Mouse (Mus musculus) urinary bladder, postnatal 36 days (tissue): ENCODE measurements around the gene Scyl3.

Experiments used
- DNase-seq, 2 experiments: peaks; one replicate each; pipeline ENCODE4 v3.0.0; 2022; ENCODE audit warnings: low spot score in 2 of 2, mixed read lengths in 1 of 2

Scyl3 gene

GRCm38 (mm10) chr1:163928846-163929245 is at the start of gene Scyl3:
TSS of gene Scyl3 (plus strand) at chr1:163929100.
- no peak for DNase-seq

- DNase-seq, result no peak
Observed at GRCm38 (mm10) chr1:163889629-163890028, 39.3 kb upstream of the Scyl3 start.

DNA sequence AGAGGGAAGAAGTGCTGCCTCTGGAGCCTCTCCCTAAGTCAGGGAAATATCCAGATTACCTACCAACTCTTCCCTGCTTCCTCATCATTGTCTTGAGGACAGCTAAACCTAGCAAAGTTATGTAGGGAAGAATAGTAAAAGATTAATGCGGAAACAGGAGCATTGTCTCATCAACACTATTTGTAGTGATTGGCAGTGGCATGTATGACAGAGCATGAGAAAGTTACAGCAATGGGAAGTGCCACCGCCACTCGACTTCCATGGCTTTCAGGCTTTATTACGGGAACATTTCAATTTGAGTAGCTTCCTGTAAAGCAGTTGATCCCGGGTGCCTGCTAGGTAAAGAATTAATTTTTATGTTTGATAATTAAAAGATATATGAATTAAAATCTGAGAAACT is 35.6 kb upstream of the Scyl3 start:
- DNase-seq, result no peak

- DNase-seq, result no peak
Observed at GRCm38 (mm10) chr1:163893774-163894527, 34.9 kb upstream of the Scyl3 start.

DNA sequence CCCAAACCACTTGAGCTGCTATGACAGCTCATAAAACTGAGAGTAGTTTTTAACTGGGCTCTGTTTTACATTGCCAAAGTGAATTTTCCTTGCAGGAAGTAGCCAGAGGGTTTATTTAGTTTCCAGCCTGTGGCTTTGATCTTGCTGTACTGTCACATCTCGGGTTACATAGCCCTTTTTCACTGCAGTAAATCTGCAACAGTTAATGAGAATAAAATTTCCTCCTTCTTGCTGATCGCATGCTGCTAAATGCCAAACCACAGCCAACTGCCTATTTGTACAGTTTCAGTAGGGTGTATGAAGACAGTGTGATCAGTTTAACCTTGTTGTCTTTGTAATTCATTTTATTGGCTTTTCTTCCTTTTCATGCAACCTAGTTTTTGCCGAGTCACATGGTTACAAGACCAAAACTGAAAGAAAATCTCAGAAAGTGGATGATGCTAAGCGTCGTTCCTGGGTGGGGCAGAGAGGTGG is 30.6 kb upstream of the Scyl3 start:
- no peak for DNase-seq

DNA sequence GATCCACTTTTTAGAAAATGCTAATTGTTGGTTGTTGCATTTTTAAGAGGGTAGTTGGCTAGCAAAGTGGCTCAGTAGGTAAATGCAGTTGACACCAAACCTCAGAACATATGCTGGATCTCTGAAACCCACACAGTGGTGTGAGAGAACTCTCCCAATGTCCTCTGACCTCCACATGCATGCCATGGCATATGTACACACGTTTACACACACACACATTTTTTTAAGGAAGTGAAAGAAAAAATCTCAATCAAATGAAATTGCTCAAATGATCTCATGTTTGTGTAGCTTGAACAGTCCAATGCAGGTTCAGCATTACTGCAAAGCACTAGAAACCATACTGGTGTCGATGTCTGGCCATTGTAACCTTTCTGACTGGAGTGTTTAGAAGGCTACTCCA is 29.3 kb upstream of the Scyl3 start:
- DNase-seq, result no peak

DNA sequence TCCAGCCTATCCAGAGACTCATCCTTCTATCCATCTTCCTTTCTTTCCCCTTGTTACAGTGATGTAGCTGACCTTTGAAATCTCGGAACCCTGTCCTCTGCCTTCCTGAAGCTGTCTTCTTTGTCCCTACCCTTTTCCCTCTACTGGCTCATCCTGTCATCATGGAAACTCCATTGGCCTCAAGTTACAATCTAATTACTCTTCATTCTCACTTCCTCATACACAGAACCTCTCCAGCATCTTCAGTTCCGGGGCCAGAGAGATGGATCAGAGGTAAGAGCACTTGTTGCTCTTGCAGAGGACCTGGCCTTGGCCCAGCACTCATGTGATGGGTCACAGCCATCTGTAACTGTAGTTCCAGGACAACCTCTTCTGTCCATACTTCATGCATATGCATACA is 28.7 kb upstream of the Scyl3 start:
- DNase-seq, result no peak

DNA sequence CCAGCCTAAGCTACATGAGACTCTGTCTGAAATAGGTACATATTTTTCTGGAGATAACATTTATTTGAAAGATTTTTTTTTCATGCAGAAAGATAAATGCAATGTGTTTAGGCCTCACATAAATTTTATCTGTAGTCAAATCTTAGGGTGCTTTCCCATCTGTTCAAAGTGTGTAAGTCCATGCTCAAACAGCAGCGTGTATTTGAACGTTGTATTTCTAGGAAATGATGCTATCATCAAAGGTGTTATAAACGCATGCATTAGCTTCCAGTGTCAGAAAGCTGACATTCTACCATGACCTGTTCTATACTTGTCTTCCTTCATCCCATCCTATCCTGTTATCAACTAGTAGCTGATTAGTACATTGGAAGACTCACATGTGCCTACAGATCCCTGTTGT is 25.5 kb upstream of the Scyl3 start:
- DNase-seq, result no peak

DNA sequence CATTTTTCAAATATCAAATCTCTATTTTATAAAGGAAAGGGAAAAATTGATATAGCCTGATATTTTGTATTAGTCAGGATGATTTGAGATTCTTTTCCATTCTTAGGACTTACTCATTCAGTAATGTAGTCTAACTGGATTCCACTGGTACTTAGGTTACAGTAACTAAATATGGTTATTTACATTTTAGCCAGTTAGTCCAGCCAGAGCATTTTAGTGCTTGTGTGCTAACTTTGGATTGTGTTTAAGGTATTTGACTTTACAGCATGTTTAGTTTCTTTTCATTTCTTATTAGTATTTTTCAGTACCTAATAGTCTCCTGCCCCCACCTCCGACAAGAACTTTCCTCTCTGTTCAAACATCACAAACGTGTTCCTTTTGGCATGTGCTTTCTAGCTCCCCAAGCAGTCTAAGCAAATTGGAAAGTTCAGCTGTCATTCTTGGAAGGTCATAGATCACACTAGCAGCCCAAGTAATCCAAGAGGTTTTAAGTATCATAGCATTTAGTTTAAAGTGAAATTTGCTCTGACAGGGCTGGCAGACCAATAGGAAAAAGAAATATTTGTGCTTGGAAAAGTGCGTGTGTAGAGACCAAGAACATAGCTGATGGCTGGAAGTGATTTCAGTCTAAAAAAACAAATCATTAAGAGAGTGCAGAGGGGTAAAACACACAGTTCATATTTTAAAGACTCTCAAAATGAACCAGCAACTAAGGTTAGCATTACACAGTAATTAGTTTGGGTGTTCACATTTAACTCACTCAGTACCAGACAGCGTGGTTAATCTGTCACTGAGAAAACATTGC is 21.7 kb upstream of the Scyl3 start:
- DNase-seq, result no peak

GRCm38 (mm10) chr1:163908389-163908788 is 20.5 kb upstream of the Scyl3 start:
- DNase-seq, result no peak

DNA sequence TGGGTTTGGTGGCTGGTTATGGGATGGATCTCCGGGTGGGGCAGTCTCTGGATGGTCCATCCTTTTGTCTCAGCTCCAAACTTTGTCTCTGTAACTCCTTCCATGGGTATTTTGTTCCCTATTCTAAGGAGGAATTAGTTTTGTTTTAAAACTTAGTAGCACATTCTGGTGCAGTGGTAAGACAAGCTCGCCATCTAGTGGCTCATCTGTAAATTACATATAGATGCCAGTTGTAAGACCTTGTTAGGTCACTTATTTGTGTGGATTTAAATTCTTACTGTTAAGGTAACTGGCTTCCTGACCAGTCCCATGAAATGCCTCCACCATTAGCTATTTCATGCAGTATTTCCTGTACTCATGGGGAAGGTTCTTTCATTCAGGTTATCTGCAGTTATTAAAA is 18.6 kb upstream of the Scyl3 start:
- DNase-seq, result no peak

GRCm38 (mm10) chr1:163910785-163911184 is 18.1 kb upstream of the Scyl3 start:
- no peak for DNase-seq

- DNase-seq, result no peak
Observed at GRCm38 (mm10) chr1:163911981-163912380, 16.9 kb upstream of the Scyl3 start.

- no peak for DNase-seq
Observed at GRCm38 (mm10) chr1:163917349-163918160, 11.3 kb upstream of the Scyl3 start.

DNA sequence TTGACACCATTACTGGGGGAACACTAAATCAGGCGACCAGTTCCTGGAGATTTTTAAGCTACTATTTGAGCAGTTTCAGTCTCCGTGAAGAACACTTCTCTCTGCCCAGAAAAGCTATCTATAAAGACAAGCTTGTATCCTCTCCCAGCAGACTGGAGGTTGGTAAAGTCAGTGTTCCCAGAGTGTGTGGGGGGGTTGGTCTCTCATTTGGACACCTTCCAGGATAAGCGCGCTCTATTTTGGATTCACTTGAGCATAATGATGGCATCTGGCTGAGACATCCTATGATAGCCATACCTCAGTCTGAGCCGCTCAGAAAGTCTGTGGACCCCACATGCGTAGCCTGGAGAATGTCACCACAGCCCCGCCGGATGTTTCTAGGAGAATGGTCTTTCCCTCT is 4.8 kb upstream of the Scyl3 start:
- no peak for DNase-seq

GRCm38 (mm10) chr1:163929636-163930457 is 947 bp downstream of the Scyl3 start:
- DNase-seq, result peak; percentile 86 to 87

- DNase-seq, result no peak
Observed at GRCm38 (mm10) chr1:163930458-163930794, 1.5 kb downstream of the Scyl3 start.

- no peak for DNase-seq
Observed at GRCm38 (mm10) chr1:163931801-163932200, 2.9 kb downstream of the Scyl3 start.

DNA sequence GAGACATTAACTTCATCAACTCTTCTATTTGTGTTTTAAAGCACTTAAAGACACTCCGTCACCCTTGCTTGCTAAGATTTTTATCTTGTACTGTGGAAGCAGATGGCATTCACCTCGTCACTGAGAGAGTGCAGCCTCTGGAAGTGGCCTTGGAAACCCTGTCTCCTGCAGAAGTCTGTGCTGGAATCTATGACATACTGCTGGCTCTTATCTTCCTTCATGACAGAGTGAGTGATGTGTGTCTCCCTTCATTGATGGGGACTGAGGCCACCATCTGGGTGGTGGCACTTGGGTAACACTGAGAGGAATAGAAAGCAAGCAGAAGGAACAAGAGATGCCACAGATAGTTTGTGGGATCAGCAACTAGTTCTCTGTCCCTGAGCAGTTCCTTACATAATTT is 5.7 kb downstream of the Scyl3 start:
- DNase-seq, result no peak

DNA sequence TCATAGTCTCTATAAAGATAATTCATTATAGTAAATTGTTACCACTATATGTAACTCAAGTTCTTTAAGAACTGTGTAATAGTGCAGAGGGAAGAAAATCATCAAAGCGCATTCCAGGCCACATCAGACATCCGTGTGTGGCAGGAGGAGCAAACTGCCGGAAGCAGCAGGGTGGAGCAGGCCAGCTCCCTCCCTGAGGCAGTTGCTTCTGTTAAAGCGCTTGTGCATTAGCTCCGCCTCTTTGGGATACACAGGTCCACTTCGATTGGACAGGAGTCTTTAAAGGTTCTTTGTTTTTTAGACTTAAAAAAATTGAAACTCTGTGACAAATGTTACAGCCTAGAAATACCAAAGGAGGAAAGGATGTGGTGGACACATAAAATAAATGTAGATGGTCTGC is 13.2 kb downstream of the Scyl3 start:
- DNase-seq, result no peak

- DNase-seq, result no peak
Observed at GRCm38 (mm10) chr1:163953396-163953795, 24.5 kb downstream of the Scyl3 start.
